Mouse (Mus musculus): ENCODE measurements around the gene Igtp.

- TF ChIP-seq CTCF (IDR thresholded peaks at IDR 0.05; ENCODE audit: control insufficient read depth, insufficient read depth, insufficient replicate concordance, low read depth, low read length) (no peak), POLR2A (IDR thresholded peaks at IDR 0.05; ENCODE audit: control insufficient read depth, low read depth, low read length) (no peak)
These were observed 693 bp upstream of the Igtp start for GRCm38 (mm10) chr11:58198663-58199062.

Data from testis, adult 2 months (tissue).